Mouse (Mus musculus) thymus, postnatal 0 days (tissue): ENCODE measurements around the gene Zfhx3. TPM values are rescaled to one million over a fixed set of nuclear protein-coding genes. Genes with fewer than 3 reads are reported as not detected.
A peak's percentile ranks its signal among the peaks of the same experiment; 100 is the strongest.
"Not testable (repeated sequence)": the region's sequence is repeated elsewhere in the genome, so short reads cannot be mapped to it uniquely, and the experiment has no call there.

ENCODE experiments used
- DNase-seq: peaks from one replicate; pipeline ENCODE4 v3.0.0-alpha.2; 2015; ENCODE audit warnings: low spot score
- polyA plus RNA-seq: library from polyadenylated mRNA; unstranded; fragments of >200 nt; fragmentation: Nextera tagmentation; extraction: Ambion mirVana; gene quantifications from 2 replicates; pipeline ENCODE4 v1.2.1, GENCODE M21; 2015

The Zfhx3 gene
- polyA plus RNA-seq: 1.5 and 1.9 TPM in 2 replicates

- no peak for DNase-seq
Measured at GRCm38 (mm10) chr8:107941922-107942694, at the start of gene Zfhx3. TSS of gene Zfhx3 (plus strand) at chr8:107942644.

- peak; percentile 7 for DNase-seq
Measured at GRCm38 (mm10) chr8:107918984-107919383, 23.5 kb upstream of the Zfhx3 start.

DNA sequence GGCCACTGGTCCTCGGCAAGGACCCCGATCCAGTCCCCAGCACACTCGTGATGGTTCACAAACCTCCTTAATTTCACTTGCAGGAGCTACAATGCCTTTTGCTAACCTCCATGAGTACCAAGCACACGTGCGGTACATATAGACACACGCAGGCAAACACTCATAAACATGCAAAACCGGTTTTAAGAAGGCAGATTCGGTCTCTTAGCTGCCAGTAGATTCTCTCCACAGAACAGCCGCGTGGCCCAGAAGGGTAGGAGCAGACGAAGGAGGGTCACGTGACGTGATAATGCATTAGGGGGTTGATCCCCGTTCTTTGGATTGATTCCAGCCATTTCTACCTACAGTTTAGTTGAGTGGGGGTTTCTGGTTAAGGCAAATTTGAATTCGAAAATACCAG lies 16.3 kb upstream of the Zfhx3 start:
- no peak for DNase-seq

DNA sequence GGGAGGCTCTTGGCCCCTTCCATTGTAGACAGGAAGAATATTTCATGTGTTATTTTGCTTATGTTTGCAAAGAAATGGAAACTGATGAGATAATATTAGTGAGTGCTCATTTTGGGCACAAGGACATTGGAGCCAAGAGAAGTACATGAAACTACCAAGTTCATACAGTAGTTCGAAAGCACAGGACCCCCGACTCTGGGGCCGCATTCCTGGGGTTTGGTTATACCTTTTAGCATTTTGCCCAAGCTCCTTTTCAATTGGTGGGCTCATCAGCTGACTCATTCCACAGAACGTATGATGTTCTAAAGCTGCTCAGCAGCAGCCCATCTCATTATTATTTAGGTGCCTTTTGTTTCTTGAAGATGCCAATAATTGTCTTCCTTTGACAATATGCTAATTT lies 5.7 kb upstream of the Zfhx3 start:
- DNase-seq: no peak

- DNase-seq: not testable (repeated sequence)
Measured at GRCm38 (mm10) chr8:107938231-107938630, 4.2 kb upstream of the Zfhx3 start.

- no peak for DNase-seq
Measured at GRCm38 (mm10) chr8:107940181-107940580, 2.3 kb upstream of the Zfhx3 start.

GRCm38 (mm10) chr8:107942752-107943510 lies 487 bp downstream of the Zfhx3 start:
- peak; percentile 4 for DNase-seq

GRCm38 (mm10) chr8:107943550-107944348 lies 1.3 kb downstream of the Zfhx3 start:
- DNase-seq: no peak

DNA sequence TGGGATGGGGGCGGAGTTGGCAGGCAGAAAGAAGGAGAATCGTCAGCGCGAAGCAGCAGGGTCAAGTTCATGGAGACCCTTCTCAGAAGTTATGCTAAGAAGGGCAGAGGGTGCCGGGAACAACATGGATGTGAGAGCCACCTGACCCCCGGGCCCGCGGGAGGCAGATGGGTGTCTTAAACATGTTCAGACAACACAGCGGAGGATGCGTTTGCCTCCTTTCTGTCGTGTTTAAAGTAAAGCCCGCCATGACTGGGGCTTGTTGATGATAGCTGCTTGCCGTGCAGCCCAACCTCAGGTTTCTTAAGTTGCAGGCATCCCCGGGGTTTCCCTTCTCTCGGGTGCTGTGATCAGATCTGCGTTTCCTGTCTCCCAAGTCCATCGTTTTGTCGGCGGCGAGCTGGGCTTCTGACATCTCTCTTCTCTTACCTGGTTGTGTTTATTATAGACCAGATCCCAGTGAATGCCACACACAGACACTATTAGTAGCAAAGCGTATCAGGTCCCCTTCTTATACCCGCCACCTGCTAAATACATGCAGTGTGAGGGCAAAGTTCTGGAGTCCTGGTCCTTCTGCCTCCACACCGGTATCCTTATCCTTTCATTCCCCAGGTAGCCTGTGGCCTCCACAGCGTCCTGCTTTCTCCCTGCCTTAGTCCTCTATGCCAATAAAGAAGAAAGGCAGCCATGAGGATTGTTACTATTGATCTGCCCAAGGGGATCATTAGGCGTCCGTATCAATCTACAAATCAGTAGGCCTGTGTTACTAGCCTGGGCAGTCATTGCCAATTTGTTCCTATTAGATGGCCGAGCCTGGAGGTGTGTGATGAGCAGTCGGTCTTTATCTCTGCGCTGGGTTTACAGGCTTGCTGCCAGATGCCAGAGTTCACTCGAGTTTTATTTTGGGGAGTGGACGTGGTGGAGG lies 2.5 kb downstream of the Zfhx3 start:
- DNase-seq: peak; percentile 1

- DNase-seq: no peak
Measured at GRCm38 (mm10) chr8:107946888-107947287, 4.4 kb downstream of the Zfhx3 start.

GRCm38 (mm10) chr8:107955887-107956286 lies 13.4 kb downstream of the Zfhx3 start:
- DNase-seq: no peak

- DNase-seq: no peak
Measured at GRCm38 (mm10) chr8:107957566-107957965, 15.1 kb downstream of the Zfhx3 start.

DNA sequence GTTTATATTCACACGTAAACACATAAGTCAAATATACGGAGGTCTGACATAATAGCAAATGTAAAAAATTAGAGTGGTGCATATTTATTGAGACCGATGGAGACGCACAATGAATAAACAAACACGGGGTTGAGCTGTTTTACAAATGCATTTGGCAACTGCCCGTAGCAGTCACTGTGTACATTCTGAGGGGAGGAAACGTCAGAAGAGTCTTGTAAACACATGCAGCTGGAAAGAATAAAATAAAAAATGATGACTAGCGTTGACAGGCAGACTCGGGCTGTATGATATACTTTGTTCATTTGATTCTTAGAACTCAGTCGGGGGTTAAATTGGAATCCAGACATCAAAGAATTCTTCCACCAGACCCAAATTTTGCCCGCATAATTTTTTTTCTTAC lies 18.0 kb downstream of the Zfhx3 start:
- no peak for DNase-seq

GRCm38 (mm10) chr8:107960878-107961277 lies 18.4 kb downstream of the Zfhx3 start:
- no peak for DNase-seq

DNA sequence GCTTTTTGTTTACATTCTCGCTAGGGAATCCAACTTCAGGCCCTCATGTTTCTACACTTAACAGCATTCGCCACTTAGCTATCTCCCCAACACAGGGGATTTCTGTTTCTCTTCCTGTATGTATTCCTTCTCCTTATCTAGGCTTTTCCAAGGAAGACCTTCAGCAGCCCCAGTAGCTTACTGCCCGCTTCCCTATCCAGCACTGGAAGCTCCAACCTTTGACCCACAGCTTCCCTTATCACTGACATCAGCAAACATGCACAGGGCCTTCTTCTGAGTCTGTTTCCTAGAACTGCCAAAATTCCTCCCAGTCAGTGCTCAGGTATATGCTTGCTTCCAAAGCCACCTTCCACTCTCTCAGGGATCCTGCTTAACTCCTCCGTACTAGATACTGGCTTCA lies 29.8 kb downstream of the Zfhx3 start:
- no peak for DNase-seq

- DNase-seq: no peak
Measured at GRCm38 (mm10) chr8:107974451-107974850, 32.0 kb downstream of the Zfhx3 start.

- no peak for DNase-seq
Measured at GRCm38 (mm10) chr8:107978247-107978646, 35.8 kb downstream of the Zfhx3 start.

- DNase-seq: peak; percentile 3
Measured at GRCm38 (mm10) chr8:107980618-107981017, 38.2 kb downstream of the Zfhx3 start.

DNA sequence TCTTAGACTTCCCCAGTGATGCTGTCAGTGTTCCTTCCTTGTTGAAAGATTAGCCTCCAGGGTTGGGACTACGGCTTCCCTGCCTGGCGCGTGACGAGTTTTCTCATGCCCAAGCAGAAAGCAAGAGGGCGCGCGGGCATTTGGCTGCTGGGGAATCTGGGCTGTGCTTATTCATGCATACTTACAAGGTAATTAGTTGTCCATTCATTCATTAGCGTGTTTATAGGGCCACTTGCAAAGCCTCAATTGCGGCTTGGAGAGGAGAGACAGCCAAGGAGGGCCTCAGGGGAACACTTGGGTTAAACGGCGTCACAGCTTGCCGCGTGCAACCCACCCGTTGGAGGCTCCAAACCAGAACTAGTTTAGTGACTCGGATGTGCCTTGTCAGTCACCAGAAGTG lies 44.2 kb downstream of the Zfhx3 start:
- DNase-seq: no peak

GRCm38 (mm10) chr8:107998874-107999273 lies 56.4 kb downstream of the Zfhx3 start:
- DNase-seq: no peak

GRCm38 (mm10) chr8:108011516-108011915 lies 69.1 kb downstream of the Zfhx3 start:
- DNase-seq: no peak
